Mouse (Mus musculus) spleen, adult 2 months (tissue): ENCODE data around the gene Ccng2.

ENCODE experiments used
- CTCF ChIP-seq: fragments of 200-500 bp; IDR thresholded peaks from 2 replicates; pipeline ENCODE4 v1.5.1; 2011; ENCODE audit warnings: mild to moderate bottlenecking, inconsistent platforms; ENCODE audit not compliant: insufficient read depth, insufficient read length, insufficient replicate concordance; ENCODE audit errors: extremely low read depth
- POLR2A ChIP-seq: fragments of 200-500 bp; IDR thresholded peaks from 2 replicates; pipeline ENCODE4 v1.6.1; 2011; ENCODE audit warnings: low read depth, low read length, inconsistent platforms

DNA sequence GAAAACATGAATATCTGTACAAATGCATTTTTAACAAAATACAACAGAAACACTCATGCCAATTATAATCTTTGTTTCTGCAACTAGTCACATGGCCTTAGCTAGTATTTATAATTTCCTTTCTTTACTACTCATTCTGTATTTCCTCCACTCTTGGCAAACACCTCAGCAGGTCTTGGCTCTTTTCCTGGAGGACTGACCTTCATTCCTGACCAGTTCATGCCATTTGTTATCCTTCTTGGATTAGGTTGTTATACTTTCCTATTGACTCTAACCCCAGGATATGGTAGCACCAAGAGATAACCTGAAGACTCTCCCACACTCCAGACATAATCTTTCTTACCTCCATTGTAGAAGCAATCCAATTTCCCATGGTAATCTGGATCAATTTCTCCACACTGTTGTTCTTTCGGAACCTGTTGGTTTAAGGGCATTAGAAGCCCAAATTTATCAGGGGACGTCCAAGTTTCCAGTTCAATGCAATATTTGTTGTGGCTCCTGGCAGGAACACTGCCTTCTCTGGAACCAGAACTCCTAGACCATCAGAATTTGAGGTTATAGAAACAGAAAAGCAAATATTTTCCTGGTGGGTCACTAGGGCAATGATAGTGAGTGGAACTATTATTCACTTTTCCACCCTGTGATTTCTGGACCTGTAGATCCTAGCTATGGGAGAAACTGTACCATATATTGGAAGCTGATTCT lies 38.2 kb downstream of the Ccng2 start:
- no peak for TF ChIP-seq CTCF
- no peak for TF ChIP-seq POLR2A
